Mouse (Mus musculus) midbrain, embryonic 16.5 days (tissue): Measurements from ENCODE around the gene Ryr1. TPM values are rescaled to one million over a fixed set of nuclear protein-coding genes. Genes with fewer than 3 reads are reported as not detected.

Source experiments
- ATAC-seq: fragments of 200-750 bp; cut with Nextera tagmentation; 2 replicates; pipeline ENCODE4 v1.8.0; 2017; ENCODE audit warnings: moderate TSS enrichment
- H3K27ac ChIP-seq: fragments of 300-500 bp; sonication (generic); 2 replicates; pipeline ENCODE4 v1.5.1; 2014; ENCODE audit warnings: mild to moderate bottlenecking, low read length, mixed read lengths
- H3K27me3 ChIP-seq: fragments of 300-500 bp; sonication (generic); 2 replicates; pipeline ENCODE4 v1.6.1; 2014; ENCODE audit warnings: low read depth, low read length, mixed read lengths; ENCODE audit not compliant: control insufficient read depth, insufficient read depth
- H3K36me3 ChIP-seq: fragments of 300-500 bp; sonication (generic); 2 replicates; pipeline ENCODE4 v1.6.1; 2014; ENCODE audit warnings: mild to moderate bottlenecking, low read length, moderate library complexity, mixed read lengths; ENCODE audit not compliant: control insufficient read depth, insufficient read depth
- H3K4me1 ChIP-seq: fragments of 300-500 bp; sonication (generic); 2 replicates; pipeline ENCODE4 v1.6.1; 2014; ENCODE audit warnings: mild to moderate bottlenecking, low read length, mixed read lengths; ENCODE audit not compliant: control insufficient read depth, insufficient read depth
- H3K4me2 ChIP-seq: fragments of 300-500 bp; sonication (generic); 2 replicates; pipeline ENCODE4 v1.6.1; 2014; ENCODE audit warnings: mild to moderate bottlenecking, low read length, mixed read lengths
- H3K4me3 ChIP-seq: fragments of 300-500 bp; sonication (generic); 2 replicates; pipeline ENCODE4 v1.5.1; 2014; ENCODE audit warnings: low read depth, mild to moderate bottlenecking, low read length, moderate library complexity, mixed read lengths
- H3K9ac ChIP-seq: fragments of 300-500 bp; sonication (generic); 2 replicates; pipeline ENCODE4 v1.6.1; 2014; ENCODE audit warnings: low read depth, low read length, mixed read lengths
- H3K9me3 ChIP-seq: fragments of 300-500 bp; sonication (generic); replicated peaks from 2 replicates; pipeline ENCODE4 v1.6.1; 2014; ENCODE audit warnings: mild to moderate bottlenecking, low read length, mixed read lengths; ENCODE audit not compliant: control insufficient read depth, poor library complexity, severe bottlenecking
- WGBS: fragments of 180-500 bp; shearing (Covaris S2); extraction: QIAGEN DNeasy Blood & Tissue Kit; methylation state at CpG from one replicate; pipeline ENCODE4 v1.1.7; 2014; 5-methylcytosine and 5-hydroxymethylcytosine counted together
- polyA plus RNA-seq: library from polyadenylated mRNA; unstranded; fragments of >200 nt; fragmentation: Nextera tagmentation; extraction: Ambion mirVana; gene quantifications from 2 replicates; pipeline ENCODE4 v1.2.1, GENCODE M21; 2015

Gene Ryr1
- polyA plus RNA-seq, 1 experiment from 2014 or later, result 14.4 TPM

GRCm38 (mm10) chr7:29168121-29168695 lies 43.2 kb upstream of the Ryr1 start:
- Histone ChIP-seq H3K36me3 (no peaks in the 10 kb centered on the region; the same call in 1 of the 2 replicates), H3K4me1 (peaks cover 22% of the 10 kb centered on the region), H3K27ac (peak overlapping the region; percentile 91), H3K27me3 (peaks cover 22% of the 10 kb centered on the region), H3K9ac (peak overlapping the region; percentile 80), H3K4me2 (peak overlapping the region; percentile 61), H3K9me3 (no peaks in the 10 kb centered on the region), H3K4me3 (peak overlapping the region; percentile 75)
- no peak for ATAC-seq
- 2% methylated on average over 10 of the region's 10 CpGs for WGBS

- Histone ChIP-seq H3K27me3 (peaks cover 17% of the 10 kb centered on the region), H3K9me3 (no peaks in the 10 kb centered on the region), H3K27ac (no peak overlapping the region), H3K4me1 (peaks cover 22% of the 10 kb centered on the region), H3K9ac (peak overlapping the region; percentile 80), H3K4me3 (peak overlapping the region; percentile 75), H3K4me2 (peak overlapping the region; percentile 61), H3K36me3 (no peaks in the 10 kb centered on the region; the same call in 1 of the 2 replicates)
- 9% methylated on average over 19 of the region's 19 CpGs for WGBS
- no peak for ATAC-seq
Observed at GRCm38 (mm10) chr7:29167656-29168055, 42.7 kb upstream of the Ryr1 start.

- no peak for ATAC-seq
- Histone ChIP-seq H3K4me3 (no peak overlapping the region), H3K4me2 (no peak overlapping the region), H3K9ac (no peak overlapping the region), H3K4me1 (peaks cover 5% of the 10 kb centered on the region), H3K27me3 (peaks cover 4% of the 10 kb centered on the region), H3K27ac (no peak overlapping the region), H3K9me3 (no peaks in the 10 kb centered on the region), H3K36me3 (no peaks in the 10 kb centered on the region; the same call in 1 of the 2 replicates)
- WGBS, result 28% methylated on average over 9 of the region's 9 CpGs
Observed at GRCm38 (mm10) chr7:29162750-29163525, 38.0 kb upstream of the Ryr1 start.

- Histone ChIP-seq H3K27me3 (peaks cover 4% of the 10 kb centered on the region), H3K27ac (no peak overlapping the region), H3K4me3 (no peak overlapping the region), H3K9me3 (no peaks in the 10 kb centered on the region), H3K4me1 (no peaks in the 10 kb centered on the region), H3K36me3 (no peaks in the 10 kb centered on the region; the same call in 1 of the 2 replicates), H3K9ac (no peak overlapping the region), H3K4me2 (no peak overlapping the region)
- WGBS, result 85% methylated on average over 5 of the region's 5 CpGs
- ATAC-seq, result no peak
Observed at GRCm38 (mm10) chr7:29162294-29162693, 37.3 kb upstream of the Ryr1 start.

GRCm38 (mm10) chr7:29158264-29158663 lies 33.3 kb upstream of the Ryr1 start:
- no peak for ATAC-seq
- no peak overlapping the region for H3K4me2 ChIP-seq
- no peaks in the 10 kb centered on the region for H3K36me3 ChIP-seq
- H3K9ac ChIP-seq, result no peak overlapping the region
- H3K27ac ChIP-seq, result no peak overlapping the region
- H3K27me3 ChIP-seq, result peaks cover 4% of the 10 kb centered on the region
- H3K4me3 ChIP-seq, result no peak overlapping the region
- H3K4me1 ChIP-seq, result peaks cover 8% of the 10 kb centered on the region
- 0% methylated on average over 5 of the region's 5 CpGs for WGBS
- no peaks in the 10 kb centered on the region for H3K9me3 ChIP-seq

GRCm38 (mm10) chr7:29155838-29156782 lies 31.1 kb upstream of the Ryr1 start, which contains the start of gene Fam98c:
Gene Fam98c (minus strand): TSS chr7:29156234.
- peak within 1 kb of the TSS; percentile 92 for H3K4me2 ChIP-seq
- peak; percentile 88 for ATAC-seq
- H3K9ac ChIP-seq, result peak within 1 kb of the TSS; percentile 78
- no peaks in the 10 kb centered on the region for H3K9me3 ChIP-seq
- 3% methylated on average over 61 of the region's 68 CpGs for WGBS
- peak within 1 kb of the TSS; percentile 81 for H3K4me3 ChIP-seq
- H3K27ac ChIP-seq, result peak within 1 kb of the TSS; percentile 91
- H3K36me3 ChIP-seq, result no peaks in the 10 kb centered on the region
- H3K4me1 ChIP-seq, result peaks cover 8% of the 10 kb centered on the region
- H3K27me3 ChIP-seq, result peaks cover 4% of the 10 kb centered on the region

GRCm38 (mm10) chr7:29155196-29155837 lies 30.3 kb upstream of the Ryr1 start:
- H3K4me3 ChIP-seq, result peak overlapping the region; percentile 81
- WGBS, result 8% methylated on average over 35 of the region's 37 CpGs
- H3K27ac ChIP-seq, result peak overlapping the region; percentile 91
- ATAC-seq, result peak; percentile 92
- peaks cover 8% of the 10 kb centered on the region for H3K4me1 ChIP-seq
- H3K9ac ChIP-seq, result peak overlapping the region; percentile 78
- no peaks in the 10 kb centered on the region for H3K9me3 ChIP-seq
- H3K27me3 ChIP-seq, result peaks cover 4% of the 10 kb centered on the region
- H3K36me3 ChIP-seq, result no peaks in the 10 kb centered on the region
- peak overlapping the region; percentile 92 for H3K4me2 ChIP-seq

GRCm38 (mm10) chr7:29154018-29154720 lies 29.2 kb upstream of the Ryr1 start:
- H3K27me3 ChIP-seq, result peaks cover 4% of the 10 kb centered on the region
- H3K4me2 ChIP-seq, result no peak overlapping the region
- peaks cover 8% of the 10 kb centered on the region for H3K4me1 ChIP-seq
- H3K27ac ChIP-seq, result no peak overlapping the region
- no peak overlapping the region for H3K4me3 ChIP-seq
- no peak overlapping the region for H3K9ac ChIP-seq
- no peak for ATAC-seq
- WGBS, result 95% methylated on average over 14 of the region's 14 CpGs
- no peaks in the 10 kb centered on the region for H3K36me3 ChIP-seq
- no peaks in the 10 kb centered on the region for H3K9me3 ChIP-seq
